Mouse (Mus musculus): Measurements from ENCODE around the gene Ier2.

Gene Ier2

GRCm38 (mm10) chr8:84662581-84663065, at the start of gene Ier2:
Ier2 (minus strand) TSS chr8:84662852.
- DNase-seq = peak; percentile 91

GRCm38 (mm10) chr8:84711933-84712758, 49.5 kb upstream of the Ier2 start:
- DNase-seq = peak; percentile 34

GRCm38 (mm10) chr8:84711312-84711711, 48.7 kb upstream of the Ier2 start:
- no peak for DNase-seq

- no peak for DNase-seq
These were observed 47.3 kb upstream of the Ier2 start for GRCm38 (mm10) chr8:84709931-84710330.

DNA sequence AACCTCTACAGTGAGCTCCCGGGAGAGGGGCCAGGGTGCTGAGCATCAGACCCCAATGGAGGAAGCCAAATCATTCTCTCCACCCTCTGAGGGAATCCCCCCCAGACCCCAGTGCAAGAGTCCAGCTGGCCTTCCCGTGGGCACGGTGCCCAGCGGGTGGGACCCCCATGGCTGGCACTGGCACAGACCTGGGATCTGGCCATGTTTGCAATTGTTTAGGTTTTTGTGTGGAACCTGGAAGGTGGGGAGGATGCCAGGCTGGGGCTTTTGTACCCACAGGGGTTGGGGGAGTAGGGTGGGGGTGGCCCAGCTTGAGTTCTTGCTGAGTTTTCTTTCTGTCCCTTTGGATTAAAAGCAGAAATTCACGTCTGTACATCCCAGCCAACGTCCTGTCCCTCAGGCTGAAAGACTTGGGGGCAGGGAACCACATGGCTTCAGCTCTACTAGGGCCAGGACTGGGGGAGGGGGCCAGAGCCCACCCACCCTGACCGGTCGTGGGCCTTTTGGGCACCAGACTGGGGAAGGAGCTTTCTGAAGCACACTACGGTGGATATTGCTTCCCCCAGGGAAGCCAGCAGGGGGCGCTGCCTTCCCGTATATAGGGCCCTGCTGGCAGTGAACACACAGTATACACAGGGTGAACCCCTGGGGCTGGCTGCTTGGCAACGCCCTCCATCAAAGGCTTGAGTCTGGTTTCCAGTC, 46.3 kb upstream of the Ier2 start:
- DNase-seq = peak; percentile 84

DNA sequence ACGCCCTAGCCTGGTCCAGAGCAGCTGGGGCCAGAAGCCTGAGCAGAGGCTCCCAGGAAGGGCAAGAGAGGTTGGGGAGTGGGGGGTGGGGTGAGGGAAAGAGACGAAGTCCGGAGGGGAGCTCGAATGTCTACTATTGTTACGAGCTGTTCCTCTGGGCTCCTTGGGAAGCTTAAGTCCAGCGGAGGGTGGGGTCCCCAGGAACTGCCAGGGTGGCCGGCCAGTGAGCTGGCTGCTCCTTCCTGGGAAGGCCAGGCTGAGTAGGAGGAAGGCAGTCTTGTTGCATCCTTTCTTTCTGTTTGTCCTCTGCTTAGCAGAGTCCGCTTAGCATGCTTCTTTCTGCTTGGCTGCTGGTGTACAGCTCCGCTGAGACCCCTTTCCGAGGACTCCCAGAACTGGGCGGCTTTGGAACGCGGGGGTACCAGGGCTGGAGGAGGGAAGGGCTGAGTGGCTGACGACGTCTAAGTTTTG, 45.5 kb upstream of the Ier2 start:
- no peak for DNase-seq

DNA sequence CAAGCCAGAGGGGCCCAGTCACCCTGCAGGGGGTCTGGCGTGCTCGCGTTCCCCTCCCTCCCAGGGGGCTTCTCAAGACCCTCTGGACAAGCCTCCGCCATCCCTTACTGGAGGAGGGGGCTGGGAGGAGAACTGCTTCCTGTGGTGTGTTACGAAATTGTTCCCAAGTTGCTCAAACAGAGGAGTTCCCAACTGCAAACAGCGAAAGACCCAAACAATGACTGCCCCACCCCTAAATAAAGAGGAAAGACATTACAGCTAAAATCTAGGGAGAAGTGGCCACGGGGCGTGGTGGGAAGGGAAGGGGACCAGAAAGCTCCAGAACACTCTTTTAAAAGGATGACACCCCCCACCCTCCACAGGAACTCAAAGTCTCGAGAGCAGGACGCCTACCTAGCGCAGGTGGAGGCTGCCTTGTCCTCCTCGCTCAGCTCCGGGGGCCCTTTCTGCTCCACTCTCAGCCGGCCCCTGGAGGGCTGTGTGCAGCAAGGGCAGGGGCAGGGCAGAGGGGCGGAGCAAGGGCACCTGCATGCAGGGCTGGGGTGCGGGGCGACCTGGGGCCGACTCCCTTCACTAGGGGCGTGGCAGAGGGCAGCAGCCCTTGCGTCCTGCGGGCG, 44.7 kb upstream of the Ier2 start:
- DNase-seq = no peak

GRCm38 (mm10) chr8:84706610-84707266, 44.1 kb upstream of the Ier2 start:
- no peak for DNase-seq

DNA sequence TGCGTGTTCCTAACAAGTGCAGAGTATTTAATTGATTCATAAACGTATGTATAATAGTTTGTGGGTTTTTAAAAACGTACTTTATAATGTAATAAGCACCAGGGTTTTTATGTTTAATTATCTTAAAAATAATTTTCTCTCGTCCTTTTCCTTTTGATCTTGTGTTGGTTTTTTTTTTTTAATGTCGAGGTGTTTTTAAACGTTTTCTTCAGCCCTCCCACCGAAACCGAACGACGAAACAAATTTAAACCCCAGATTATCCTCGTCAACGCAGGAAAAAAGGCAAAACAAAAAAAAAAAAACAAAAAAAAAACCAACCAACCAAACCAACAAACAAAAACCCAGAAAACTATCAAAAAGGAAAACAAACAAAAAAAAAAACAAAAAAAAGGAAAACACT, 43.3 kb upstream of the Ier2 start:
- no peak for DNase-seq

GRCm38 (mm10) chr8:84704867-84705831, 42.5 kb upstream of the Ier2 start:
- DNase-seq = no peak

- peak; percentile 68 for DNase-seq
These were observed 41.7 kb upstream of the Ier2 start for GRCm38 (mm10) chr8:84704356-84704755.

- no peak for DNase-seq
These were observed 41.0 kb upstream of the Ier2 start for GRCm38 (mm10) chr8:84703466-84704249.

- no peak for DNase-seq
These were observed 40.4 kb upstream of the Ier2 start for GRCm38 (mm10) chr8:84702963-84703465.

DNA sequence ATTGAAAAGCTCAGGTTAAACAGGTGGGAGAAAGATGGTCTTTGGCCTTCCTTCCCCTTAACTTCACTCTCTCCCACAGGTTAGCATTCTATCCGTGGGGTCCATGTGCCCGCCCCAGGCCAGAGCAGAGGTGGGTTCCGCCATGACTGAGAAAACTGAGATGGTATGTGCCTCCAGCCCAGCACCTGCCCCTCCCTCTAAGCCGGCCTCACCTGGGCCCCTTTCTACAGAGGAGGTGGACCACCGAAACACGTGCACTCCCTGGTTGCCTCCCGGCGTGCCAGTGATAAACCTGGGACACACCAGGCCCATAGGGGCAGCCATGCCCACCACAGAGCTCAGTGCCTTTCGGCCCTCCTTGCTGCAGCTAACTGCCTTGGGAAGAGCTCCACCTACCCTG, 39.9 kb upstream of the Ier2 start:
- no peak for DNase-seq

DNA sequence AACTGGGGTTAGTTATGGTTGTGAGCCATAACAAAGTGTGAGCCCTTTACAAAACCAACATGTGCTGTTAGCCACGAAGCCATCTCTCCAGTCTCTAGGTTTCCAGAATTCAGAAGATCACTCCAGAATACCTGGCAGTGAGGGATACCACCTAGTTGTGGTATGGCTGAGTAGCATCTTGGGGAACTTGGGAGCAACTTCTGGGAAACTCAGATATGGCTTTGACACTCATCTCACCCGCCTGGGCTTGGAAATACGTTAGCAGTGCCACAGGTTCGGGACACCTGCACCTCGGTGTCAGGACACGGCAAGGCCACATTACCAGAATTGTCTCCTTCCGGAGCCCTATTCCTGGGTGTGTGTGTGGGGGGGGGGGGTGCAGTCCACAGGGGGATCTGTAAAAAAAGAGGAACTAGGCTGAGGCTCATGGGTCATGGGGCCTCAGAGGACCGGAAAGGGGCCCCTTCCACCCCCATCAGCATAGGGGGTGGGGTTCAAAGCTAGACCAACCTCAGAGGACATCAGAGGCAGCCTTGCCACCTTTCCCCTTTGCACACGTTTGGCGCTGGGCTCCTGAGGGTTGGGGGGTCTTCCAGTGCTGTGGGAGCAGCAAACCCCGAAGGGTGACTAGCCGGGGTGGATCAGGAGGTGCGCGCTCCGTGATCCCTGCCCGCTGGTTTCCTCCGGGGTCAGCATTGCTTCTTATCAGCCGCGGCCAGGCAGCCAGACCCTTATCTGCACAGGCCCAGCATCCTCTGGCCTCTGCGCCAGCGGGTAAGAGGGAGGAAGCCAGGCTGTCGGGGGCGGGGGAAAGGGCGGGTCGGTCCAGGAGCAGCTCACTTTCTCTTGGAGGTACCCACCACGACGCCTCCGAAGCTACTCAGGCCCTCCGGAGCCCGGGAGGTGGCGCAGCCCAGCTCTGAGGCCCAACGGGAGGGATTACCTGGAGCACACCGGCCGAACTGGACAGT, 38.6 kb upstream of the Ier2 start, which contains the start of gene Lyl1:
TSS of gene Lyl1 (plus strand) at position 517 of the 971 bp plus-strand sequence.
- no peak for DNase-seq

GRCm38 (mm10) chr8:84700526-84700925, 37.9 kb upstream of the Ier2 start:
- DNase-seq = no peak

DNA sequence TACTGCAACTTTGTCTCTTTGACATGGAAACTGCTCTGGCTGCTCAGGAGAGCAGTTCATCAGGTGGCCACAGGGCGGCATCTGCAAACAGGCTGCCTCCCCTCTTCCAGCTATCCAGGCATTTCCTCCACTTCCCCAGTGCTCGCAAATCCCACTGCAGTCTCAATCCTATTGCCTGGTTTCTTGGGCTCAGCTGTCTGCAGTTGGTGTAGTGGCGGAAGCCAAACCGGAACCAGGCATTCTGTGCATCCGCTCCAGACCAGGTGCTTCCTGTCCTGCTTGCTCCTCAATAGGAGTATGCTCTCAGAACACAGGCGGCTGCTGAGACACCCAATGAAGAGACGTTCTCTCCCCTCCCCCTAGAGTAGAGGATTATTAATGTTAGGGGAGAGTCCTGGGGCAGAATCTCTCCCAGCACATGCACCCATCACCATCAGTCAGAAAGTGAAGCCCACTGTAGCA, 37.2 kb upstream of the Ier2 start:
- no peak for DNase-seq

DNA sequence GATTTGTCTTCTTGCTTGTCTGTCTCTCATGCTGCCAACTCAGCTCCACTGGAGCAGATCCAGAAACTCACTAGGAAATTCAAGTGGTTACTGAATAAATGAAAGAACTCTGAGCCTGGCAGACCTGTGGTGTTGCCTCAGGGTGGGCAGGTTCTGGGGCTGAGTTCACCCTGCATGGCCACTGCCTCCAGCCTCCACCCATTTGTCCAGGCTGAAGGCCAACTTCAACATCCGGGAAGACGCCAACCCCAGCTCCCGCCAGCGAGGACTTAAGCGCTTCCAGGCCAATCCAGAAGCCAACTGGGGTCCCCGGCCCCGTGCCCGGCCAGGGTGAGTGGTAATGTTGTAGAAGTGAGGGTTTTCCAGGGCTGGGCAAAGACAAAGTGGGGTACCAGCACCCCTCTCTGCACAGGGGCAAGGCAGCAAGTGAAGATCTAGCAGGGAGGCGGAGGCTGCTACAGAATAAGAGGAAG, 36.3 kb upstream of the Ier2 start:
- no peak for DNase-seq

- no peak for DNase-seq
These were observed 35.6 kb upstream of the Ier2 start for GRCm38 (mm10) chr8:84698288-84698687.
